Mouse (Mus musculus) embryonic facial prominence, embryonic 14.5 days (tissue): ENCODE results near the gene Rap2a. TPM values are rescaled to one million over a fixed set of nuclear protein-coding genes. Genes with fewer than 3 reads are reported as not detected.

ENCODE experiments used
- ATAC-seq: fragments of 200-750 bp; cut with Nextera tagmentation; 2 replicates; pipeline ENCODE4 v1.8.0; 2017; ENCODE audit warnings: low read depth, moderate number of reproducible peaks, moderate TSS enrichment
- DNase-seq: peaks from one replicate; pipeline ENCODE4 v3.0.0-alpha.2; 2015; ENCODE audit warnings: low spot score
- H3K27ac ChIP-seq: fragments of 300-500 bp; sonication (generic); replicated peaks from 2 replicates; pipeline ENCODE4 v1.5.1; 2014; ENCODE audit warnings: low read depth, mild to moderate bottlenecking, low read length, moderate library complexity
- H3K27me3 ChIP-seq: fragments of 300-500 bp; sonication (generic); replicated peaks from 2 replicates; pipeline ENCODE4 v1.6.1; 2014; ENCODE audit warnings: low read length; ENCODE audit not compliant: control insufficient read depth, insufficient read depth
- H3K36me3 ChIP-seq: fragments of 300-500 bp; sonication (generic); 2 replicates; pipeline ENCODE4 v1.6.1; 2014; ENCODE audit warnings: low read length, mixed read lengths; ENCODE audit not compliant: control insufficient read depth, insufficient read depth
- H3K4me1 ChIP-seq: fragments of 300-500 bp; sonication (generic); 2 replicates; pipeline ENCODE4 v1.6.1; 2014; ENCODE audit warnings: antibody characterized with exemption, low read length; ENCODE audit not compliant: control insufficient read depth, insufficient read depth
- H3K4me2 ChIP-seq: fragments of 300-500 bp; sonication (generic); 2 replicates; pipeline ENCODE4 v1.6.1; 2014; ENCODE audit warnings: low read depth, mild to moderate bottlenecking, low read length, moderate library complexity, mixed read lengths
- H3K4me3 ChIP-seq: fragments of 300-500 bp; sonication (generic); 2 replicates; pipeline ENCODE4 v1.5.1; 2014; ENCODE audit warnings: low read depth, mild to moderate bottlenecking, low read length
- H3K9ac ChIP-seq: fragments of 300-500 bp; sonication (generic); 2 replicates; pipeline ENCODE4 v1.6.1; 2014; ENCODE audit warnings: low read depth, mild to moderate bottlenecking, low read length, moderate library complexity, mixed read lengths
- H3K9me3 ChIP-seq: fragments of 300-500 bp; sonication (generic); 2 replicates; pipeline ENCODE4 v1.6.1; 2016; ENCODE audit warnings: low read length; ENCODE audit not compliant: control insufficient read depth
- WGBS: fragments of 180-500 bp; shearing (Covaris S2); extraction: QIAGEN DNeasy Blood & Tissue Kit; methylation state at CpG from one replicate; pipeline ENCODE4 v1.1.7; 2014; 5-methylcytosine and 5-hydroxymethylcytosine counted together
- polyA plus RNA-seq: library from polyadenylated mRNA; unstranded; fragments of >200 nt; fragmentation: Nextera tagmentation; extraction: Ambion mirVana; gene quantifications from 2 replicates; pipeline ENCODE4 v1.2.1, GENCODE M21; 2014

The Rap2a gene
- polyA plus RNA-seq, 1 experiment from 2014 or later = 19.9 TPM

- Histone ChIP-seq H3K4me3 (no peak overlapping the region), H3K4me2 (no peak overlapping the region), H3K9ac (no peak overlapping the region), H3K36me3 (peaks cover 23% of the 10 kb centered on the region), H3K9me3 (no peaks in the 10 kb centered on the region), H3K27me3 (no peaks in the 10 kb centered on the region), H3K27ac (no peak overlapping the region), H3K4me1 (no peaks in the 10 kb centered on the region)
- ATAC-seq (no peak), DNase-seq (no peak)
- 90% methylated on average over 18 of the region's 18 CpGs for WGBS
Measured at GRCm38 (mm10) chr14:120504928-120505461, 26.8 kb downstream of the Rap2a start.

DNA sequence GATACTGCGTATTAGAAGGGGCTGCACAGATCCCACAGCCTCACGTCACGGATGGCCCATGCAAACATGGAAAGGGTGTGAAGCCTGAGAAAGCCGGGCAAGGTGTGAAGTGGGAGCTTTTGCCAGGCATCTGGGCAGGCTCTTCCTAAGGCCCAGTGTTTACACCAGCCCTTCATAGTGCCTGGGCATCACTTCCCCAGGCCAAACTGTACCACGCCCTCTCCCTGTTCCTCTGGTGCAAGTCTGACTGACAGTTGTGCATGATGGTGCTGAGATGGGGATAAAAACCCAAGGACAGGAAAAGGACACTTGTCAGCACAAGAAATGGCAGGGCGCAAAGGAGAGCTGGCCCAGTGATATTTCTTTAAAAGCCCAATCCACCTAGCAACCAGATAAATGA, 27.7 kb downstream of the Rap2a start:
- ATAC-seq (no peak), DNase-seq (no peak)
- 93% methylated on average over 6 of the region's 6 CpGs for WGBS
- Histone ChIP-seq H3K9me3 (no peaks in the 10 kb centered on the region), H3K9ac (no peak overlapping the region), H3K4me1 (no peaks in the 10 kb centered on the region), H3K4me3 (no peak overlapping the region), H3K27ac (no peak overlapping the region), H3K36me3 (peaks cover 23% of the 10 kb centered on the region), H3K27me3 (no peaks in the 10 kb centered on the region), H3K4me2 (no peak overlapping the region)

DNA sequence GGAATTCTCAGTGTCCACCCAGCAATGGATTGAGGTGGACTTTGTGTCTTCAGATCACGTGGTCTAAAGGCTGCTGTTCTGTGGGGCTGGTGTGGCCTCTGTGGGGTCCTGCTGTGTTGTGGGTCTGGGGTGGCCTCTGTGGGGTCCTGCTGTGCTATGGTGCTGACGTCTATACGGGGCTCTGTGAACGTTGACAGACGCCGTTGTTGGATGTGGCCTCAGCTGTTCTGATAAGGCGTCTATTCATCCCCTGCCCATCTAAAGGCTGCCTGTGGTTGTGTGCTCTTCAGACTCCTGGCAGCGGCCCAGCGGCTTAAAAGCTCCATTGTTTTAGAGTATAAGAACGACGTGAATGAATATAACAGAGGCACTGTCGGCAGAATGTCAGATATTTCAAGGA, 29.3 kb downstream of the Rap2a start:
- Histone ChIP-seq H3K36me3 (peaks cover 23% of the 10 kb centered on the region), H3K4me2 (no peak overlapping the region), H3K27ac (no peak overlapping the region), H3K9ac (no peak overlapping the region), H3K4me3 (no peak overlapping the region), H3K27me3 (no peaks in the 10 kb centered on the region), H3K4me1 (no peaks in the 10 kb centered on the region), H3K9me3 (no peaks in the 10 kb centered on the region)
- 46% methylated on average over 12 of the region's 12 CpGs for WGBS
- DNase-seq (peak; percentile 76), ATAC-seq (peak; percentile 68; the same call in 1 of the 2 replicates)

- no peak overlapping the region for H3K27ac ChIP-seq
- no peaks in the 10 kb centered on the region for H3K27me3 ChIP-seq
- H3K4me1 ChIP-seq = 0 out of 2 replicates have a peak, but pooled peaks cover 4% of the 10 kb centered on the region
- peaks cover 19% of the 10 kb centered on the region for H3K36me3 ChIP-seq
- WGBS = 82% methylated on average over 16 of the region's 16 CpGs
- H3K4me2 ChIP-seq = no peak overlapping the region
- H3K4me3 ChIP-seq = no peak overlapping the region
- DNase-seq (no peak), ATAC-seq (no peak)
- no peaks in the 10 kb centered on the region for H3K9me3 ChIP-seq
- no peak overlapping the region for H3K9ac ChIP-seq
Measured at GRCm38 (mm10) chr14:120508566-120509365, 30.5 kb downstream of the Rap2a start.

GRCm38 (mm10) chr14:120509366-120509640, 31.1 kb downstream of the Rap2a start:
- Histone ChIP-seq H3K9ac (no peak overlapping the region), H3K27ac (no peak overlapping the region), H3K36me3 (peaks cover 14% of the 10 kb centered on the region), H3K9me3 (no peaks in the 10 kb centered on the region), H3K4me2 (no peak overlapping the region), H3K4me3 (no peak overlapping the region), H3K27me3 (no peaks in the 10 kb centered on the region), H3K4me1 (0 out of 2 replicates have a peak, but pooled peaks cover 4% of the 10 kb centered on the region)
- 83% methylated on average over 5 of the region's 5 CpGs for WGBS
- no peak for DNase-seq
- no peak for ATAC-seq

GRCm38 (mm10) chr14:120511821-120512220, 33.6 kb downstream of the Rap2a start:
- H3K4me3 ChIP-seq = no peak overlapping the region
- H3K4me1 ChIP-seq = 0 out of 2 replicates have a peak, but pooled peaks cover 4% of the 10 kb centered on the region
- no peaks in the 10 kb centered on the region for H3K36me3 ChIP-seq
- H3K27ac ChIP-seq = no peak overlapping the region
- 69% methylated on average over 5 of the region's 5 CpGs for WGBS
- DNase-seq (no peak), ATAC-seq (no peak)
- H3K9ac ChIP-seq = no peak overlapping the region
- H3K27me3 ChIP-seq = no peaks in the 10 kb centered on the region
- H3K9me3 ChIP-seq = no peaks in the 10 kb centered on the region
- no peak overlapping the region for H3K4me2 ChIP-seq

DNA sequence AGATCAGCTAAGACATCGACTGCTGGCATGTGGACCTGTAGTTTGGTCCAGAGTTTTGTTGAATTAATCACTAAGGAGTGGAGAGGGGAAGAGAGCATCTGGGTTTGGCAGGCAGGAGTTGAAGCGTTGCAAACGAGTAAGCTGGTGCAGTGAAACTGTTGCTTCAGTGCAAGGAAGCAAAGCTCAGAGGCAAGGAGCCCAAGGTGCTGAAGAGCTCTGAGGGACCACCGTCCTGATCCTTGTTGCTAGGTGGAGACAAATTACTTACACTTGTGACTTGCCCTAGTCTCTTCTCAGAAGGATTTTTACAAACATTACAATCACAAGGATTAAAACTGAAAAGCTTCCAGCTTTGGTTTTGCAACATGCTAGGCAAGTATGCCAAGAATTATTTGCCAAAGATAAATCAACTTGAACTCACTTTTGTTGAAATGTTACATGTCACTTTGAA, 36.6 kb downstream of the Rap2a start:
- Histone ChIP-seq H3K4me2 (no peak overlapping the region), H3K4me1 (0 out of 2 replicates have a peak, but pooled peaks cover 4% of the 10 kb centered on the region), H3K27ac (no peak overlapping the region), H3K27me3 (no peaks in the 10 kb centered on the region), H3K9me3 (no peaks in the 10 kb centered on the region), H3K9ac (no peak overlapping the region), H3K4me3 (no peak overlapping the region), H3K36me3 (no peaks in the 10 kb centered on the region)
- 46% methylated on average over 4 of the region's 4 CpGs for WGBS
- peak; percentile 26 for DNase-seq
- no peak for ATAC-seq

- Histone ChIP-seq H3K9ac (no peak overlapping the region), H3K4me2 (no peak overlapping the region), H3K27me3 (no peaks in the 10 kb centered on the region), H3K4me1 (0 out of 2 replicates have a peak, but pooled peaks cover 4% of the 10 kb centered on the region), H3K4me3 (no peak overlapping the region), H3K36me3 (no peaks in the 10 kb centered on the region), H3K27ac (no peak overlapping the region), H3K9me3 (no peaks in the 10 kb centered on the region)
- ATAC-seq = no peak
- peak; percentile 35 for DNase-seq
- WGBS = 68% methylated on average over 1 of the region's 1 CpGs
Measured at GRCm38 (mm10) chr14:120515376-120515775, 37.1 kb downstream of the Rap2a start.

DNA sequence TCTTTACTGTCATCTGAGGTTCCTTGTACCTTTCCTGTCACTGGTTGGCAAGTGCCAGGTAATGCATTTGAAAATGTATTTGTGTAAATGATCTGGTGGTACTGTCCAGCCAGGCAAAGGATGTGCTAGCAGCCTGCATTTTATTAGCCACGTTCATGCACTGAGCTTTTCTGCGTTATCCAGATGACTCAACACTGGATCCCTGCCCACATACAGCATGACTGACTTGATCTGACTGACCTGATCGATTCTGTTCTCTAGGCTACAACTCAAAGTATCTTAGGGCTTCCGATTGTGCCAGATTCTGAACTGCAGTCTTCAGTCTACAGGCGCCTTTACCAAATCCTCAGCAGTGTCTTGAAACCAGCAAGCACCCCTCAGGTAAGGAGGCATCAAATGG, 40.5 kb downstream of the Rap2a start:
- Histone ChIP-seq H3K4me1 (0 out of 2 replicates have a peak, but pooled peaks cover under 1% of the 10 kb centered on the region), H3K27ac (no peak overlapping the region), H3K9ac (no peak overlapping the region), H3K4me3 (no peak overlapping the region), H3K36me3 (no peaks in the 10 kb centered on the region), H3K9me3 (no peaks in the 10 kb centered on the region), H3K4me2 (no peak overlapping the region), H3K27me3 (no peaks in the 10 kb centered on the region)
- 77% methylated on average over 5 of the region's 5 CpGs for WGBS
- DNase-seq = no peak
- ATAC-seq = no peak
